Mouse (Mus musculus): ENCODE measurements around the gene Cc2d1a. TPM values are rescaled to one million over a fixed set of nuclear protein-coding genes. Genes with fewer than 3 reads are reported as not detected.

The Cc2d1a gene
- total RNA-seq, 1 experiment, result 17.7 TPM

GRCm38 (mm10) chr8:84122151-84122550, 25.6 kb downstream of the Cc2d1a start:
- H3K9ac ChIP-seq (ENCODE audit: insufficient read depth, low read depth, low read length, poor library complexity, severe bottlenecking), result no peak overlapping the region
- no peak for DNase-seq (ENCODE audit: low read depth, low spot score)
- peaks cover 0 to 12% of the 10 kb centered on the region in 2 experiments; a peak in 1 of 4 replicates for H3K4me1 ChIP-seq (ENCODE audit: control insufficient read depth in 2 of 2, insufficient read depth in 2 of 2, low read length in 2 of 2, poor library complexity in 1 of 2)
- no peaks in the 10 kb centered on the region for H3K9me3 ChIP-seq (ENCODE audit: control insufficient read depth, insufficient read depth, low read depth, low read length)
- H3K36me3 ChIP-seq (ENCODE audit: control insufficient read depth, insufficient read depth, low read length, poor library complexity, severe bottlenecking), result no peaks in the 10 kb centered on the region
- in situ Hi-C loops (cut with MboI; ENCODE audit: low sequenced_read_pairs in 2 of 2, unreplicated experiment in 2 of 2), result no loop called here
- no peak overlapping the region for H3K27ac ChIP-seq (ENCODE audit: insufficient read depth, low read depth, low read length, poor library complexity, severe bottlenecking)
- TF ChIP-seq ZNF384 (IDR thresholded peaks at IDR 0.05; ENCODE audit: low read depth, low read length) (no peak), MAFK (IDR thresholded peaks at IDR 0.05; ENCODE audit: insufficient read depth, low read depth, low read length) (no peak)
- H3K4me3 ChIP-seq (ENCODE audit: insufficient read depth in 1 of 2, low read depth in 1 of 2, low read length in 2 of 2, poor library complexity in 1 of 2, severe bottlenecking in 1 of 2), result no peak overlapping the region

- H3K27ac ChIP-seq (ENCODE audit: insufficient read depth, low read depth, low read length, poor library complexity, severe bottlenecking), result no peak overlapping the region
- no peaks in the 10 kb centered on the region for H3K4me1 ChIP-seq (ENCODE audit: control insufficient read depth in 2 of 2, insufficient read depth in 2 of 2, low read length in 2 of 2, poor library complexity in 1 of 2)
- in situ Hi-C loops (cut with MboI; ENCODE audit: low sequenced_read_pairs in 2 of 2, unreplicated experiment in 2 of 2), result no loop called here
- no peak for DNase-seq (ENCODE audit: low read depth, low spot score)
- H3K36me3 ChIP-seq (ENCODE audit: control insufficient read depth, insufficient read depth, low read length, poor library complexity, severe bottlenecking), result no peaks in the 10 kb centered on the region
- no peak overlapping the region for H3K9ac ChIP-seq (ENCODE audit: insufficient read depth, low read depth, low read length, poor library complexity, severe bottlenecking)
- H3K9me3 ChIP-seq (ENCODE audit: control insufficient read depth, insufficient read depth, low read depth, low read length), result no peaks in the 10 kb centered on the region
- TF ChIP-seq ZNF384 (IDR thresholded peaks at IDR 0.05; ENCODE audit: low read depth, low read length), result no peak
- TF ChIP-seq CHD2 (IDR thresholded peaks at IDR 0.05; ENCODE audit: low read depth, low read length), result no peak
- TF ChIP-seq MAFK (IDR thresholded peaks at IDR 0.05; ENCODE audit: insufficient read depth, low read depth, low read length), result no peak
- TF ChIP-seq ZC3H11A (IDR thresholded peaks at IDR 0.05; ENCODE audit: borderline replicate concordance, low read depth, low read length), result no peak
- TF ChIP-seq HCFC1 (IDR thresholded peaks at IDR 0.05; ENCODE audit: borderline replicate concordance, insufficient read depth, low read length), result no peak
- H3K4me3 ChIP-seq (ENCODE audit: insufficient read depth in 1 of 2, low read depth in 1 of 2, low read length in 2 of 2, poor library complexity in 1 of 2, severe bottlenecking in 1 of 2), result no peak overlapping the region
These were observed 32.1 kb downstream of the Cc2d1a start for GRCm38 (mm10) chr8:84115646-84116045.

- H3K27ac ChIP-seq (ENCODE audit: insufficient read depth, low read depth, low read length, poor library complexity, severe bottlenecking), result no peak overlapping the region
- no peak overlapping the region for H3K9ac ChIP-seq (ENCODE audit: insufficient read depth, low read depth, low read length, poor library complexity, severe bottlenecking)
- TF ChIP-seq CHD2 (IDR thresholded peaks at IDR 0.05; ENCODE audit: low read depth, low read length) (no peak), ZC3H11A (IDR thresholded peaks at IDR 0.05; ENCODE audit: borderline replicate concordance, low read depth, low read length) (no peak), MAFK (IDR thresholded peaks at IDR 0.05; ENCODE audit: insufficient read depth, low read depth, low read length) (no peak), ZNF384 (IDR thresholded peaks at IDR 0.05; ENCODE audit: low read depth, low read length) (no peak), HCFC1 (IDR thresholded peaks at IDR 0.05; ENCODE audit: borderline replicate concordance, insufficient read depth, low read length) (no peak)
- no peak overlapping the region for H3K4me3 ChIP-seq (ENCODE audit: insufficient read depth in 1 of 2, low read depth in 1 of 2, low read length in 2 of 2, poor library complexity in 1 of 2, severe bottlenecking in 1 of 2)
- peaks cover 2 to 13% of the 10 kb centered on the region in 2 experiments; a peak in 3 of 4 replicates for H3K4me1 ChIP-seq (ENCODE audit: control insufficient read depth in 2 of 2, insufficient read depth in 2 of 2, low read length in 2 of 2, poor library complexity in 1 of 2)
- in situ Hi-C loops (cut with MboI; ENCODE audit: low sequenced_read_pairs in 2 of 2, unreplicated experiment in 2 of 2), result no loop called here
- peaks cover 14% of the 10 kb centered on the region; the same call in 1 of the 2 replicates for H3K36me3 ChIP-seq (ENCODE audit: control insufficient read depth, insufficient read depth, low read length, poor library complexity, severe bottlenecking)
- DNase-seq (ENCODE audit: low read depth, low spot score), result no peak
- no peaks in the 10 kb centered on the region for H3K9me3 ChIP-seq (ENCODE audit: control insufficient read depth, insufficient read depth, low read depth, low read length)
These were observed 41.3 kb downstream of the Cc2d1a start for GRCm38 (mm10) chr8:84106216-84107040.

- peaks cover 14% of the 10 kb centered on the region; the same call in 1 of the 2 replicates for H3K36me3 ChIP-seq (ENCODE audit: control insufficient read depth, insufficient read depth, low read length, poor library complexity, severe bottlenecking)
- in situ Hi-C loops (cut with MboI; ENCODE audit: low sequenced_read_pairs in 2 of 2, unreplicated experiment in 2 of 2), result no loop called here
- H3K9me3 ChIP-seq (ENCODE audit: control insufficient read depth, insufficient read depth, low read depth, low read length), result no peaks in the 10 kb centered on the region
- no peak overlapping the region for H3K27ac ChIP-seq (ENCODE audit: insufficient read depth, low read depth, low read length, poor library complexity, severe bottlenecking)
- DNase-seq (ENCODE audit: low read depth, low spot score), result no peak
- no peak overlapping the region for H3K4me3 ChIP-seq (ENCODE audit: insufficient read depth in 1 of 2, low read depth in 1 of 2, low read length in 2 of 2, poor library complexity in 1 of 2, severe bottlenecking in 1 of 2)
- TF ChIP-seq CHD2 (IDR thresholded peaks at IDR 0.05; ENCODE audit: low read depth, low read length) (no peak), ZNF384 (IDR thresholded peaks at IDR 0.05; ENCODE audit: low read depth, low read length) (no peak), MAFK (IDR thresholded peaks at IDR 0.05; ENCODE audit: insufficient read depth, low read depth, low read length) (no peak), ZC3H11A (IDR thresholded peaks at IDR 0.05; ENCODE audit: borderline replicate concordance, low read depth, low read length) (no peak), HCFC1 (IDR thresholded peaks at IDR 0.05; ENCODE audit: borderline replicate concordance, insufficient read depth, low read length) (no peak)
- no peak overlapping the region for H3K9ac ChIP-seq (ENCODE audit: insufficient read depth, low read depth, low read length, poor library complexity, severe bottlenecking)
- H3K4me1 ChIP-seq (ENCODE audit: control insufficient read depth in 2 of 2, insufficient read depth in 2 of 2, low read length in 2 of 2, poor library complexity in 1 of 2), result peaks cover 2 to 13% of the 10 kb centered on the region in 2 experiments; a peak in 3 of 4 replicates
These were observed 42.1 kb downstream of the Cc2d1a start for GRCm38 (mm10) chr8:84105676-84106075.

Measured in ES-E14 (cell line).